Mouse (Mus musculus): Measurements from ENCODE around the gene Prpf31. TPM values are rescaled to one million over a fixed set of nuclear protein-coding genes. Genes with fewer than 3 reads are reported as not detected.
A peak's percentile ranks its signal among the peaks of the same experiment; 100 is the strongest.

Gene Prpf31
- total and polyA plus RNA-seq, 3 experiments = 146 to 334 (median 187) TPM

- TF ChIP-seq NELFE (IDR thresholded peaks at IDR 0.05; ENCODE audit: low read depth, low read length) = peak; percentile 72
- TF ChIP-seq UBTF (IDR thresholded peaks at IDR 0.05; ENCODE audit: borderline replicate concordance, insufficient read depth, low read depth, low read length) = no peak
- TF ChIP-seq JUND (IDR thresholded peaks at IDR 0.05; ENCODE audit: low read depth, low read length) = no peak
- peak; percentile 90 for TF ChIP-seq ELF1 (IDR thresholded peaks at IDR 0.05; ENCODE audit: low read depth, low read length)
- peak; percentile 8 for TF ChIP-seq MXI1 (IDR thresholded peaks at IDR 0.05; ENCODE audit: low read depth, low read length)
- peak; percentile 36 to 76; a peak in 3 of 4 replicates for TF ChIP-seq POLR2A (IDR thresholded peaks at IDR 0.05; ENCODE audit: control insufficient read depth in 1 of 2, insufficient read depth in 1 of 2, low read depth in 1 of 2, low read length in 2 of 2, poor library complexity in 1 of 2)
- TF ChIP-seq TAL1 (IDR thresholded peaks at IDR 0.05; ENCODE audit: low read length) = no peak
Measured at GRCm38 (mm10) chr7:3644672-3645487, 15.1 kb downstream of the Prpf31 start, which contains the start of gene Cnot3 (continued).

GRCm38 (mm10) chr7:3645488-3646025 lies 15.8 kb downstream of the Prpf31 start:
- H3K4me1 ChIP-seq (ENCODE audit: control insufficient read depth in 1 of 2, insufficient read depth in 2 of 2, low read length in 2 of 2) = peaks cover 3 to 36% of the 10 kb centered on the region in 2 experiments
- H3K4me3 ChIP-seq (ENCODE audit: control insufficient read depth in 1 of 2, insufficient read depth in 1 of 2, low read depth in 2 of 2, low read length in 2 of 2) = peak overlapping the region; percentile 79 to 89
- TF ChIP-seq BHLHE40 (IDR thresholded peaks at IDR 0.05; ENCODE audit: borderline replicate concordance, low read depth, low read length) (no peak), CHD1 (IDR thresholded peaks at IDR 0.05; ENCODE audit: low read depth, low read length) (peak; percentile 40; the same call in 1 of the 2 replicates), MYC (IDR thresholded peaks at IDR 0.05; ENCODE audit: low read depth, low read length) (0 out of 2 replicates have a peak, but pooled peaks have one; percentile 31), POLR2A (IDR thresholded peaks at IDR 0.05; ENCODE audit: control insufficient read depth in 1 of 2, insufficient read depth in 1 of 2, low read depth in 1 of 2, low read length in 2 of 2, poor library complexity in 1 of 2) (peak; percentile 63 to 70; a peak in 3 of 4 replicates), MAZ (IDR thresholded peaks at IDR 0.05; ENCODE audit: low read depth, low read length) (peak; percentile 76; the same call in 1 of the 2 replicates), NELFE (IDR thresholded peaks at IDR 0.05; ENCODE audit: low read depth, low read length) (peak; percentile 64; the same call in 1 of the 2 replicates), ZNF384 (IDR thresholded peaks at IDR 0.05; ENCODE audit: low read depth, low read length) (peak; percentile 97; the same call in 1 of the 2 replicates), MAX (IDR thresholded peaks at IDR 0.05; ENCODE audit: low read length) (no peak)
- H3K27me3 ChIP-seq (ENCODE audit: control insufficient read depth in 1 of 2, insufficient read depth in 2 of 2, low read length in 2 of 2) = no peaks in the 10 kb centered on the region
- H3K9me3 ChIP-seq (replicated peaks; ENCODE audit: insufficient read depth, low read length) = no peaks in the 10 kb centered on the region
- peaks cover 4 to 37% of the 10 kb centered on the region in 2 experiments for H3K36me3 ChIP-seq (ENCODE audit: control insufficient read depth in 1 of 2, insufficient read depth in 2 of 2, low read length in 2 of 2)
- H3K9ac ChIP-seq (ENCODE audit: control insufficient read depth, low read depth, low read length, poor library complexity, severe bottlenecking) = peak overlapping the region; percentile 93
- peaks cover 40% of the 10 kb centered on the region for H3K79me2 ChIP-seq (ENCODE audit: control insufficient read depth, insufficient read depth, low read length, poor library complexity)
- peak overlapping the region; percentile 100 for H3K27ac ChIP-seq (ENCODE audit: control insufficient read depth, low read depth, low read length)
- no peak for DNase-seq (ENCODE audit: low read depth, low spot score)

- peak; percentile 59 for DNase-seq (ENCODE audit: low read depth, low spot score)
- peak overlapping the region; percentile 100 for H3K27ac ChIP-seq (ENCODE audit: control insufficient read depth, low read depth, low read length)
- peak overlapping the region; percentile 79 to 89 for H3K4me3 ChIP-seq (ENCODE audit: control insufficient read depth in 1 of 2, insufficient read depth in 1 of 2, low read depth in 2 of 2, low read length in 2 of 2)
- H3K79me2 ChIP-seq (ENCODE audit: control insufficient read depth, insufficient read depth, low read length, poor library complexity) = peaks cover 41% of the 10 kb centered on the region
- H3K36me3 ChIP-seq (ENCODE audit: control insufficient read depth in 1 of 2, insufficient read depth in 2 of 2, low read length in 2 of 2) = peaks cover 4 to 37% of the 10 kb centered on the region in 2 experiments
- peak overlapping the region; percentile 93 for H3K9ac ChIP-seq (ENCODE audit: control insufficient read depth, low read depth, low read length, poor library complexity, severe bottlenecking)
- H3K9me3 ChIP-seq (replicated peaks; ENCODE audit: insufficient read depth, low read length) = no peaks in the 10 kb centered on the region
- TF ChIP-seq E2F4 (IDR thresholded peaks at IDR 0.05; ENCODE audit: borderline replicate concordance, low read depth, low read length) (no peak), MXI1 (IDR thresholded peaks at IDR 0.05; ENCODE audit: low read depth, low read length) (0 out of 2 replicates have a peak, but pooled peaks have one; percentile 14), MEF2A (IDR thresholded peaks at IDR 0.05; ENCODE audit: extremely low read depth, insufficient replicate concordance, low read depth, low read length, poor library complexity, severe bottlenecking) (no peak), TBP (IDR thresholded peaks at IDR 0.05; ENCODE audit: low read depth, low read length) (0 out of 2 replicates have a peak, but pooled peaks have one; percentile 15)
- H3K27me3 ChIP-seq (ENCODE audit: control insufficient read depth in 1 of 2, insufficient read depth in 2 of 2, low read length in 2 of 2) = no peaks in the 10 kb centered on the region
- H3K4me1 ChIP-seq (ENCODE audit: control insufficient read depth in 1 of 2, insufficient read depth in 2 of 2, low read length in 2 of 2) = peaks cover 3 to 36% of the 10 kb centered on the region in 2 experiments
Measured at GRCm38 (mm10) chr7:3646188-3646587, 16.4 kb downstream of the Prpf31 start.

All from MEL (cell line).